Mouse (Mus musculus): Measurements from ENCODE around the gene Olfm4.

DNA sequence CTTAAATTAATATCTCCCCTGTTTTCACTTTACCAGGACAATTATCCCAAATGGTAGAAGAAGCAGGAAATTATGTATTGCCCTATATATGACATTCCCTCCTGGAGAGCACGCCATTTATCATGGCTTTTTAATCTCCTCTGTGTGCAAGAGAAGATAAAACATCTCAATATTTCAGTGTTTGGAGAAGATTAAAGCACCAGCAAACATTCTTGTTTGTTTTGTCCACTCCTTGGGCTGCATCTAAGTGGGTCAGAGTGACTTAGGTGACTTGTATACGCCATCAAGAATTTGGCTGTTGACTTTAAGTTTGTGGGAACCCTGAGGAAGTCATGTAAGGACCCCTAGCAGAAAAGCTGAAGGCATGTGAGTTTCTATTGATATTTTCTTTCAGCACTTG, at the start of gene Olfm4:
- TF ChIP-seq CTCF (IDR thresholded peaks at IDR 0.05; ENCODE audit: low read depth) (no peak), EP300 (optimal IDR thresholded peaks at IDR 0.05) (no peak)
